Mouse (Mus musculus): ENCODE data around the gene Gm17606.

The Gm17606 gene

GRCm38 (mm10) chr14:54624976-54625375, 15.8 kb upstream of the Gm17606 start:
- no peak for DNase-seq (ENCODE audit: low spot score)

GRCm38 (mm10) chr14:54628103-54628502, 12.6 kb upstream of the Gm17606 start:
- no peak for DNase-seq (ENCODE audit: low spot score)

GRCm38 (mm10) chr14:54629797-54630196, 11.0 kb upstream of the Gm17606 start:
- DNase-seq (ENCODE audit: low spot score): no peak

- DNase-seq (ENCODE audit: low spot score): no peak
Measured at GRCm38 (mm10) chr14:54630583-54631239, 10.0 kb upstream of the Gm17606 start.

GRCm38 (mm10) chr14:54631240-54631599, 9.5 kb upstream of the Gm17606 start:
- no peak for DNase-seq (ENCODE audit: low spot score)

GRCm38 (mm10) chr14:54632252-54632651, 8.5 kb upstream of the Gm17606 start:
- no peak for DNase-seq (ENCODE audit: low spot score)

- no peak for DNase-seq (ENCODE audit: low spot score)
Measured at GRCm38 (mm10) chr14:54634182-54634581, 6.6 kb upstream of the Gm17606 start.

- DNase-seq (ENCODE audit: low spot score): no peak
Measured at GRCm38 (mm10) chr14:54636954-54637353, 3.8 kb upstream of the Gm17606 start.

GRCm38 (mm10) chr14:54638210-54638609, 2.5 kb upstream of the Gm17606 start:
- no peak for DNase-seq (ENCODE audit: low spot score)

- DNase-seq (ENCODE audit: low spot score): no peak
Measured at GRCm38 (mm10) chr14:54640121-54640520, 631 bp upstream of the Gm17606 start.

GRCm38 (mm10) chr14:54641305-54641969, 685 bp downstream of the Gm17606 start, which contains the start of gene Cdh24:
TSS of gene Cdh24 (minus strand) at chr14:54641364.
- DNase-seq (ENCODE audit: low spot score): peak; percentile 81

GRCm38 (mm10) chr14:54642224-54642944, 1.6 kb downstream of the Gm17606 start:
- DNase-seq (ENCODE audit: low spot score): no peak

GRCm38 (mm10) chr14:54643011-54643410, 2.3 kb downstream of the Gm17606 start:
- DNase-seq (ENCODE audit: low spot score): no peak

- DNase-seq (ENCODE audit: low spot score): no peak
Measured at GRCm38 (mm10) chr14:54644294-54644693, 3.5 kb downstream of the Gm17606 start.

GRCm38 (mm10) chr14:54646455-54646854, 5.7 kb downstream of the Gm17606 start:
- no peak for DNase-seq (ENCODE audit: low spot score)

GRCm38 (mm10) chr14:54646898-54647636, 6.3 kb downstream of the Gm17606 start:
- no peak for DNase-seq (ENCODE audit: low spot score)

- no peak for DNase-seq (ENCODE audit: low spot score)
Measured at GRCm38 (mm10) chr14:54647900-54648299, 7.1 kb downstream of the Gm17606 start.

- DNase-seq (ENCODE audit: low spot score): peak; percentile 71
Measured at GRCm38 (mm10) chr14:54650621-54651454, 10.1 kb downstream of the Gm17606 start.

GRCm38 (mm10) chr14:54651556-54651955, 10.8 kb downstream of the Gm17606 start:
- no peak for DNase-seq (ENCODE audit: low spot score)

- no peak for DNase-seq (ENCODE audit: low spot score)
Measured at GRCm38 (mm10) chr14:54652787-54653186, 12.0 kb downstream of the Gm17606 start.

GRCm38 (mm10) chr14:54653496-54653895, 12.7 kb downstream of the Gm17606 start:
- peak; percentile 61 for DNase-seq (ENCODE audit: low spot score)

Data from layer of hippocampus, adult 9-10 months (tissue).